Mouse (Mus musculus) limb, embryonic 14.5 days (tissue): ENCODE data around the gene 2310009B15Rik. TPM values are rescaled to one million over a fixed set of nuclear protein-coding genes. Genes with fewer than 3 reads are reported as not detected.

Experiments used
- ATAC-seq: fragments of 200-750 bp; cut with Nextera tagmentation; 2 replicates; pipeline ENCODE4 v1.8.0; 2017; ENCODE audit warnings: low read depth, moderate number of reproducible peaks, moderate TSS enrichment; ENCODE audit not compliant: low FRiP score
- DNase-seq: peaks from one replicate; pipeline ENCODE4 v3.0.0-alpha.2; 2015; ENCODE audit warnings: low spot score
- H3K27ac ChIP-seq: fragments of 300-500 bp; sonication (generic); replicated peaks from 2 replicates; pipeline ENCODE4 v1.5.1; 2014; ENCODE audit warnings: low read depth, mild to moderate bottlenecking, low read length, moderate library complexity, mixed read lengths
- H3K27me3 ChIP-seq: fragments of 300-500 bp; sonication (generic); 2 replicates; pipeline ENCODE4 v1.6.1; 2014; ENCODE audit warnings: low read length, mixed read lengths; ENCODE audit not compliant: control insufficient read depth, insufficient read depth
- H3K36me3 ChIP-seq: fragments of 300-500 bp; sonication (generic); 2 replicates; pipeline ENCODE4 v1.6.1; 2014; ENCODE audit warnings: mild to moderate bottlenecking, low read length, moderate library complexity, mixed read lengths; ENCODE audit not compliant: control insufficient read depth, insufficient read depth
- H3K4me1 ChIP-seq: fragments of 300-500 bp; sonication (generic); 2 replicates; pipeline ENCODE4 v1.6.1; 2014; ENCODE audit warnings: antibody characterized with exemption, low read length, mixed read lengths; ENCODE audit not compliant: control insufficient read depth, insufficient read depth
- H3K4me2 ChIP-seq: fragments of 300-500 bp; sonication (generic); replicated peaks from 2 replicates; pipeline ENCODE4 v1.6.1; 2014; ENCODE audit warnings: low read depth, mild to moderate bottlenecking, low read length, moderate library complexity; ENCODE audit not compliant: severe bottlenecking
- H3K4me3 ChIP-seq: fragments of 300-500 bp; sonication (generic); replicated peaks from 2 replicates; pipeline ENCODE4 v1.5.1; 2014; ENCODE audit warnings: low read length
- H3K9ac ChIP-seq: fragments of 300-500 bp; sonication (generic); 2 replicates; pipeline ENCODE4 v1.6.1; 2014; ENCODE audit warnings: mild to moderate bottlenecking, low read depth, low read length, moderate library complexity; ENCODE audit not compliant: severe bottlenecking
- H3K9me3 ChIP-seq: fragments of 300-500 bp; sonication (generic); 2 replicates; pipeline ENCODE4 v1.6.1; 2016; ENCODE audit warnings: low read length; ENCODE audit not compliant: control insufficient read depth
- POLR2A ChIP-seq: fragments of 200-500 bp; IDR thresholded peaks from 2 replicates; pipeline ENCODE4 v1.8.0; 2012; ENCODE audit warnings: inconsistent platforms, mild to moderate bottlenecking, moderate library complexity, borderline replicate concordance; ENCODE audit not compliant: insufficient read depth, insufficient read length; ENCODE audit errors: extremely low read depth
- WGBS: fragments of 180-500 bp; shearing (Covaris S2); extraction: QIAGEN DNeasy Blood & Tissue Kit; methylation state at CpG from one replicate; pipeline ENCODE4 v1.1.7; 2014; 5-methylcytosine and 5-hydroxymethylcytosine counted together
- polyA plus RNA-seq, 2 experiments: library from polyadenylated mRNA; depleted of rRNA in 1 of 2; stranded (reverse) in 1 of 2; unstranded in 1 of 2; fragments of >200 nt; fragmentation: Nextera tagmentation in 1 of 2; extraction: Ambion mirVana in 1 of 2; gene quantifications; 2 replicates each; pipeline versions ENCODE4 v1.2.1 to v1.2.3; 2012 to 2014

2310009B15Rik gene
- polyA plus RNA-seq, 2 experiments, result 47.9 to 50.4 TPM

GRCm38 (mm10) chr1:138822255-138822984, 34.2 kb downstream of the 2310009B15Rik start:
- no peak overlapping the region for H3K9ac ChIP-seq
- H3K36me3 ChIP-seq, result no peaks in the 10 kb centered on the region
- H3K4me3 ChIP-seq, result no peak overlapping the region
- TF ChIP-seq POLR2A, result no peak
- no peak overlapping the region for H3K27ac ChIP-seq
- ATAC-seq, result no peak
- WGBS, result 88% methylated on average over 7 of the region's 7 CpGs
- no peaks in the 10 kb centered on the region for H3K9me3 ChIP-seq
- H3K27me3 ChIP-seq, result no peaks in the 10 kb centered on the region
- no peak for DNase-seq
- no peaks in the 10 kb centered on the region for H3K4me1 ChIP-seq
- no peak overlapping the region for H3K4me2 ChIP-seq

Other genes with a start within 250 kb of the 2310009B15Rik start
- 13.0 and 14.2 TPM in 2 replicates for gene Nek7, start 236.7 kb downstream of the 2310009B15Rik start, polyA plus RNA-seq (2012; rRNA removed)
- gene Nek7, start 236.7 kb downstream of the 2310009B15Rik start, polyA plus RNA-seq (2014; fragmentation: Nextera tagmentation; extraction: Ambion mirVana), result 32.4 and 37.7 TPM in 2 replicates
- 15.4 and 24.2 TPM in 2 replicates for gene Lhx9, start 8.3 kb downstream of the 2310009B15Rik start, polyA plus RNA-seq (2012; rRNA removed)
- 11.9 and 14.8 TPM in 2 replicates for gene Lhx9, start 8.3 kb downstream of the 2310009B15Rik start, polyA plus RNA-seq (2014; fragmentation: Nextera tagmentation; extraction: Ambion mirVana)
- gene Dennd1b, start 106.6 kb upstream of the 2310009B15Rik start, polyA plus RNA-seq (2012; rRNA removed), result 3.0 and 4.0 TPM in 2 replicates
- gene Dennd1b, start 106.6 kb upstream of the 2310009B15Rik start, polyA plus RNA-seq (2014; fragmentation: Nextera tagmentation; extraction: Ambion mirVana), result 7.2 and 9.5 TPM in 2 replicates